Mouse (Mus musculus) liver, embryonic 14 days (tissue): ENCODE data around the gene Tfpi2. TPM values are rescaled to one million over a fixed set of nuclear protein-coding genes. Genes with fewer than 3 reads are reported as not detected.

Source experiments
- polyA plus RNA-seq: library from polyadenylated mRNA; depleted of rRNA; stranded (reverse); fragments of >200 nt; gene quantifications from 2 replicates; pipeline ENCODE4 v1.2.3, GENCODE M21; 2012; rRNA removed

Gene Tfpi2
- polyA plus RNA-seq = 20.9 and 26.0 TPM in 2 replicates

GRCm38 (mm10) chr6:3988750-3989149 lies at the start of gene Tfpi2:
TSS of gene Tfpi2 (minus strand) at chr6:3988919.

GRCm38 (mm10) chr6:4003890-4004306 lies 15.2 kb upstream of the Tfpi2 start, which contains the start of gene Gng11:
TSS of gene Gng11 (plus strand) at chr6:4003904.

GRCm38 (mm10) chr6:3993492-3993891 lies 4.8 kb upstream of the Tfpi2 start, which contains the start of gene Gngt1:
TSS of gene Gngt1 (plus strand) at chr6:3993792.

Other genes with a start within 250 kb of the Tfpi2 start
- 0.01 TPM in 1 of 2 replicates, not detected in the other for gene Calcr, start 224.2 kb downstream of the Tfpi2 start, polyA plus RNA-seq
- gene Gngt1, start 4.9 kb upstream of the Tfpi2 start, polyA plus RNA-seq = 0.02 TPM in 1 of 2 replicates, not detected in the other
- 8.0 and 8.5 TPM in 2 replicates for gene Gng11, start 15.0 kb upstream of the Tfpi2 start, polyA plus RNA-seq
- 18.5 and 20.7 TPM in 2 replicates for gene Bet1, start 98.1 kb upstream of the Tfpi2 start, polyA plus RNA-seq